Mouse (Mus musculus) kidney, adult 9 months (tissue): ENCODE measurements around the gene Adamts12.

Experiments
- DNase-seq: peaks from one replicate; pipeline ENCODE4 v3.0.0; 2022

The Adamts12 gene

DNA sequence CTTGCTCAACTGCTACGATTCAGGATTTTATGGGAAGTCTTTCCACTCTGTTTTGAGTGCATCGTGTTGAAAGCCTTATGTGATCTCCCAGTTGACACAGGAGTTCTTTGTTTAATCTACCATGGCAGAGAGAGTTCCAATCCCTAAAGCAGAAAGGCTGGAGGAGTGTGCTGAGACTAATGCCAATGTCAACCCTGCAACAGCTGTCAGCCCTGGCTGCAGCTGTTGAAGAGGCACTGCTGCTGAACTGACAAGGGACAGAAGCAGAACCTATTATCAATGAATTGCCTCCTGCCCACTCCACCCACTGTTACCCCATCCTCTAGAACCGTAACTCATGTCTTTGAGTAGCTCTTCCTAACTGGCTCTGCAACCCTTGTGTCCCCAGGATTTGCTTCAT is 101.3 kb downstream of the Adamts12 start:
- no peak for DNase-seq

DNA sequence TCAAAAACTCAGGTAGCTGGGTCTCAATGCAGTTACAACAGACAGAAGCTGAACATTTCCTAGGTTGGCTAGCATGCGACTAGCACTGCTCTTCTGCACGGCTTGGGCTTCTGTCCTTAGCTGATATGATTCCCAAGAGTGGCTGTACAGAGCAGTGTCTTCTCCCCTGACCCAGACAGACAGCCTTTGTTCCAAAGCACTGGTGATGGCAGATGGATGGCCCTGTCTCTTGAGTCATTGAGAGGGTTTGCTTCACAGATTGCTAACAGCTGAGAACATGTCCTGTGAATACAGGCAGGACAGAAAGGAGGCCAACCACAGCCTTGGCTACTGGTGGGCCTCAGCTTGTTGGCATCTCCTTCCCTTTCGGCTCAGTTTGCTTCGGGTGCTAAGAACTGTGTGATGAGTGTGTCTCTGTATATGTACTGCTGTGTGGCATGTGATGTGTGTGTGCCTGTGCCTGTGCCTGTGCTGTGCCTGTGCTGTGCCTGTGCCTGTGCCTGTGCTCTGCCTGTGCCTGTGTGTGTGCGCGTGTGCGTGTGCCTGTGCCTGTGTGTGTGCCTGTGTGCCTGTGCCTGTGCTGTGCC is 109.4 kb downstream of the Adamts12 start:
- DNase-seq = no peak

DNA sequence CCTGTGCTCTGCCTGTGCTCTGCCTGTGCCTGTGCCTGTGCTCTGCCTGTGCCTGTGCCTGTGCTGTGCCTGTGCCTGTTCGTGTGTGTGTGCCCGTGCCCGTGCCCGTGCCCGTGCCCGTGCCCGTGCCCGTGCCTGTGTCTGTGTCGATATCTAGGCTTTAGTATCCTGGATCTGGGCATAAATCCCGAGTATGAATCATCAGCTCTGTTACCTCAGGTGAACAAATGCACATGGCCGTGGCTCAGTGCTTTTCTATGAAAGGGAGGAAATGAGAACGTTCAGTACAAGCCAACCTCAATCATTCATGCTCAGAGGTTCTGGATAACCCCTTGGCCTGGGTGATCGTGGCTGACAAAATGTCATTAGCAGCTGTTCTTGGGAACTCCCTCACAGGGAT is 110.3 kb downstream of the Adamts12 start:
- no peak for DNase-seq

DNA sequence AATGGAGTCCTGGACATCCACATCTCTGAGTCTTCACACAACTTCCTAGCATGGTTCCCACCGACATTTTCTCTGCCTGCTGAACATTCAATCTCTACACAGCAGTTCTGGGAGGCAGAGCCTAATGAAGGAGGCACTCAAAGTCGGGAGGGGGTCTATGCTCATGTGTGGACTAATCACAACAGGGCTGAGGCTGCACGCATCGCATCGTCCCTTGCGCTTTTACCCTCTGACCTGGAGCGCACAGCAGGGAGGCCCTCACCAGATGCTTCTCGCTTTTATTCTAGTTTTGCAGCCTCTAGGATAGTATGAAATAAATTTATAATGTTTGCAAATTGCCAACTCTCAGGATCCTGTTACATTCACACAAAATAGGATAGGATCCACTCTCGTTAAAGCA is 112.9 kb downstream of the Adamts12 start:
- no peak for DNase-seq

DNA sequence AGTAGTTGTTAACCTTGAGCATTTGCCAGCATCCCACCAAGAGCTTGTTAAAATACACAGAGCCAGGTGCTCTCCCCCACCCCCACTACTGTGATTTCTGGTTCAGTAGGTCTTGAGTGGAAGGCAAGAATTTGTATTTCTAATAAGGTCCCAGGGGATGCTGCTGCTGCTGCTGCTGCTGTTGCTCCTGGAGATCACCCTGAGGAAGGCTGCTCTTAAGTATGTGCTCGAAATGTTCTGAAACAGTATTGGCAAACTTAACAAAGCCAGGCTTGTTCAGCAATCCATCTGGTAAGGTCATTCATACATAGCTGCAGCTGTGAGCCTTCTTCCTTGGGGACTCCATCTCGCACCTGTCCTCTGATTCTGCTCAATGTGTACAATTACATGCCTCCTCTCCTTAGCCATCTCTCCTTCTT is 115.2 kb downstream of the Adamts12 start:
- DNase-seq = no peak

DNA sequence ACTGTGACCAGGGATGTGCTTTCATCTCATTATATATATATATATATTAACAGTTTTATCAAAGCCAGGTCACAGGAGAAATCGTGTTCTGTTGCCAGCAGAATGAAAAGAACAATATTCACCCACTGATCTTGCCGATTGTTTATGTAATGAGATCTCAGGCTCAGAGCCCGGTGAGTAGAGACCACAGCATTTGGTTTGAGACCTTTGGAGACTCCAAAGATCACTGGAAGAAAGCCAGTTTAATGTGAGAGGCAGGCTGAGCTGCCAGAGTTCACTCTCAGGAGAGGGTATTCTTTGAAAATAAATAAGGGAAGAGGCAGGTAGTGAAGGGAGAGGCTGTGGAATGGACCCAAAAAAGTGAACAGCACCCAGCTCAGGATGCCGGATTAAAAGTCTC is 122.1 kb downstream of the Adamts12 start:
- DNase-seq = peak; percentile 73

DNA sequence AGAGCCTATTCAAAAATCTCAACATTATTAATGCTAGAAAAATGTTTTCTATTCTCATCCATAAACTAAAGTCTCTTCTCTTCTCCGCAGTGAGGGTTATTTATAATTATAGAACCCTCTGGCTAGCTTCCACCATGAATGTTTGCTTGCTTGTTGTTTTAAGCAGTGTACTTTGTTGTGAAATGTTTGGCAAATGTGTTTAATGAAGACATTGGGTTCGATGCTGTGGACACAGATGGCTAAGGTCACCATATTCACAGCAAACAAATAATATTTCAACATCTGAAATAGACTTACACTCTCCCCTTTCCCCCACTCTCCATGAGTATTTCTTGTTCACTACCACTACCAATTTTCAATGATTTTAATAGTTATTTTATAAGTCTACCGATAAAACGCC is 125.9 kb downstream of the Adamts12 start:
- no peak for DNase-seq

DNA sequence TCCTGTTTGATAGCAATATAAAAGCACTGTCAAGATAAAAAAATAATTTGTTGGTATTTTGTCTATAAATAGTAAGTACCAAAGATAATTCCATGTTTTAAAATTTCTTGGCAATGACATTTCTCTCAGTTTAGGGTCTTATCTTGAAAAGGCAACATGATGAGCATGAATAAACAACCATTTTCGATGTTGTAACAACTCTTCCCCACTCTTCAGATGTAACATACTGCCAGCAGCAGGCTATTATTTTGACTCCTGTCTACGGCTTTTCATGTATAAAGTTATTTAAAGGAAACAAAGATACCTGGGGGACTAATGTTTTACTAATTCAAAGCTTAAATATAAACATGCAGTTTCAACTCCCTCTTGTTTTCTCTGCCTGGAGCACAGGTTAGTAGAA is 128.2 kb downstream of the Adamts12 start:
- no peak for DNase-seq

DNA sequence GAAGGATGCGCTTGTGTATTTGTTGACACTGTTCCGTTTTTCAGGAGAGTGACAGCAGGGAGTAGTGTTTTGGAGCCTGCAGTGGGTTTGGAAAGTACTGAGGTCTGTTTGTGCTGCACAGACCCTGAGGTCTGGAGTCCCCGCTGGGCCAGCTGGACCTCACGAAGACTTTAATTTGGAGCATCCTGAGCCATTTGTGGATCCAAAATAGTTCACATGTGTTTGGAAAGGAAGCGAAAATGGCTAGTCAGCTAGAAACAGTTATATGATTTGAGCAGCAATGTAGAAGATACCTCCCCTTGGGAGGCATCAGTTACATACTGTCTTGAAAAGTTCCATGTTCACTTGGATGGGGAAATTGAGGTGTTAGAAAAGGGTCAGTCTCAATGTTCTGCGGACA is 132.5 kb downstream of the Adamts12 start:
- DNase-seq = no peak

DNA sequence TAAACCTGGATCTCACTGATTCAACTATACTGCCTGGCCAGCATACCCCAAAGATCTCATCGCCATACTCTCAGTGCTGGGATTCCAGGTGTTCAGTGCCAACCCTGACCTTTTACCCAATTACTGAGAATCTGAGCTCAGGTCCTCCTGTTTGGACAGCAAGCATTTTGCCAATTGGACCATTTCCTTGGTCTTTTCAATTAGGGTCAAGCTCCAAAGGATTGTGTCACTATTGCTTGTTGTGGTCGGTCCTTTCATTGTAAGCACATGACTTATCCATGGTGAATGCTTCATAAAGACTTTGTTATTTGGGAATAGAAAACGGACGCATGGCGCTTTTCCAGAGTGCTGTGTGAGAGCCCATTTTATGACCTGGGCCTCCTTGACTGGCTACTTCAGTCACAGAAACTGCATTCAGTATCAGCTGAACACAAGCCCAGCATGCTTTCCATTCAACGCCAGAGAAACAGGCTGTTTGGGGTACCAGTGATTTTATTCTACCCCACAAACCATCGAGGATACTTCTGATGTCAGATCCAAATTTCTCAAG is 133.7 kb downstream of the Adamts12 start:
- no peak for DNase-seq

DNA sequence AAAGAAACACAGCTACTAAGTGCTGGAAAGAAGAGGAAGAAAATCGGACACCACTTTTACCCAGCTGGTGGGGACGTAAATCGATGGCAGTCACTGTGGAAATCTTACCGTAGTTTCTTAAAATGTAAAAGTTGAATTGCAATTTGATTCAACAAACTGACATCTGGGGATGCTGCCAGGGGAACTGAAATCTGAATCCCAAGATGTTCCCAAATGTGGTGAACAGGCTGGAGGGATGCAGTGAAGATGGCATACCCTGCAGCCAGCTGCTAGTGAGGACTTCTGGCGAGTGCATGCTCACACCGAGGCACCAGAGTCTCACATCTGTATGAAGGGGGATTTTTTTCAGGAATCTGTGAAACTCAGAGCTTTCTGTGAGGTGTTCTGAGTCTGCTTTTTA is 138.5 kb downstream of the Adamts12 start:
- no peak for DNase-seq

DNA sequence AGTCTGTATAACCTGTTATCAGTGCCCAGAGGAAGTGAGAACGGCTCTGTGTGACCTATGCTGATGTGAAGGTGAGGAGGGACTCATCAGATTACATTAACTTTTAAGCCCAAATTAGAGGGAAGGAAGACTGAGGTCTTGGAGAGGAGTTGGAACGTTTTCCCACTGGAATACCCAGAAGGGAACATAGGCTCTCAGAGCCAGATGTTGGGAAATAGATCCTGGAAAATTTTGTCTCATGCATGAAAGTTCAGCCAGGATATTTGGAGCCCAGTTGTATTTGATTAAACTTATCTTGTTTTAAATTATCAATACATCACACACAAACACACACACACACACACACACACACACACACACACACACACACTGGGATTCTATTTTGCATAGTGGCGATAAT is 140.3 kb downstream of the Adamts12 start:
- DNase-seq = no peak

DNA sequence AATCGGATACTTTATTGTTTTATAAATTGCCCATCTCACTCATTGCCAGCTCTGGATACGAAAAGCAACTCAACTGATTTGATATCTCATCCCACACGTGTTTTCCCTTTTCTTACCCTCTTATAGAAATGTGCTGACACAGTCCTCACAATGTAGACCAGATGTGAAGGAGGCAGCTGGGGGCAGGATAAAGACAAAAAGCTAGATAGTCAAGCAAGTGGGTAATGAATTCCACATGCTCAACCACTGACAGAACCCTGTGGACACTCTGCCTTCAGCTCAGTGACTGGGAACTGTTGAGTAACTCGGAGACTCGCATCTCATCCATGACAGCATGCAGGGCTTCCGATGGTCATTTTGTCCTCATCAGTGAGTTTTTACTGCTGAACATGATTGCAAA is 146.4 kb downstream of the Adamts12 start:
- DNase-seq = no peak

DNA sequence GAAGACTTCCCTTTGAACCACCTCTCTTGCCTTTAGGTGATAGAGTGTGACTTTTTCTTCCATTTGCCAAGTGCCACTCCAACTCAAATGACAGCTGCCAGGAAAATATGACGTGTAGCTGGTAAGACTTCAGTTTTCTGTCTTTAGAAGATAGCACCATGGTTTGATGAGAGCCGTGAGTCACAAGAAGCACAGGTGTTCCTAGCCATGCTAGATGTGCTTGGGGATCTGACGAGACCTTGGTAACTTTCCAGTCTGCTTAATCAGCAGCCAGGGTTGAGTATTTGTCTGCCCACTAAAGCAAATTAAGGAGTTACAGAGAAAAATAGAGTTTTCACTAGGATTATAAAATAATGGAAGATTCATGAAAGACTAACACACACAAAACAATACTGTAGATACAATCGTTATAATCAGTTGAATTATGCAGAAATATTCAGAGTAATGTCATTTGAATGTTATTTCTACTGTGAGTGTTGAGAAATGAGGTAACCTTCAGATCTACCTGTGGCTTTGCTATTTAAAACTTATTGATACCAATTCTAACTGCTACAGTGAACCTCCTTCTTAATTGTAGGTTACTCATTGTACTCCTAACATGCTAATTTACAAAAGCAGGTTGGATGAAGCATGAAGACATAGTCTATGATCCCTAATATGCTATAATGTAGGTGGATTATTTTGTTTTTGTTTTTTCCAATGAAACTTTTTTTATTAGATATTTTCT is 169.5 kb downstream of the Adamts12 start:
- no peak for DNase-seq

DNA sequence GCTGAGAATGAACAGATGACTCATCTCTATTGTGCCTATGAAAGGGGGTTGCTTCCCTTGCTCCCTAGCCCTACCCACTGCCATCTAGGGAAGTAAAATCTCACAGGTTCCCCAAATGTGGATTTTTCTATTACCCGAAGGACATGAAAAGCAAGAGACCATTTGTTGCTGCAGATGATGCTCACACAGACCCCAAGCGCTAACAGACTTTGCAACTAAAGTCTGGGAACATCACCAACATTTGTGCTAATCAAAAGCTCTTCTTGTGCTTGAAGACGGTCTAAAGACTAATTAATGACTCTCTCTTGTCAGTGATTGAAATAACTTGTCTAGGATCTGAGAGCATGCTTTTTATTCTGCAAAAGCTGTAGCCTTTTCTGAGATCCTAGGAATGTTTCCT is 175.8 kb downstream of the Adamts12 start:
- DNase-seq = no peak

DNA sequence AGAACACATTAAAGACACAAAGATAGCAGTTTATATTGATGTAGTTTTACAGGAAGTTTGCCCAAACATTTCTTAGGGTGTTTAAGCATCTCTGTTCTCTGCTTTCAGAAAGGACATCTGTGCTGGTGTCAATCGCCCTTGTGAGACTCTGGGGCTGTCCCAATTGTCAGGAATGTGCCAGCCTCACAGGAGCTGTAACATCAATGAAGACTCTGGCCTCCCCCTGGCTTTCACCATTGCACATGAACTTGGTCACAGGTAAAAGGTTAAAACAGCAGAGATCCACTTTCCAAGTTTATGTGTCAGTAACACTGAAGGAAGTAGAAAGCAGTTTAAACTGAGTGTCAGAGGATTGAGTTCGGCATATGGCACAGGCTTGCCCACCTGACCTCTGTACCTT is 176.7 kb downstream of the Adamts12 start:
- DNase-seq = no peak

DNA sequence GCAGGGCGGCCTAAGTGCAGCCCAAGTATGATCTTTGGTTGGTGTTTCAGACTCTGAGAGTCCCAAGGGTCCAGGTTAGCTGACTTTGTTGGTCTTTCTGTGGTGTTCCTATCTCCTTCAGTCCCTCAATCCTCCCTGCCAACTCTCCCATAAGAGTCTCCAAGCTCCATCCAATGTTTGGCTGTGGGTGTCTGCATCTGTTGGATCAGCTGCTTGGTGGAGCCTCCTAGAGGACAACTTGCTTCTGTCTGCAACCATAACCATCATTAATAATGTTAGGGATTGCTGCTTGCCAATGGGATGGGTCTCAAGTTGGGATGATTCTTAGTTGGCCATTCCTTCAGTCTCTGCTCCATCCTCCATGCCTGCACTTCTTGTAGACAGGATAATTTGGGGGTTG is 181.8 kb downstream of the Adamts12 start:
- no peak for DNase-seq

DNA sequence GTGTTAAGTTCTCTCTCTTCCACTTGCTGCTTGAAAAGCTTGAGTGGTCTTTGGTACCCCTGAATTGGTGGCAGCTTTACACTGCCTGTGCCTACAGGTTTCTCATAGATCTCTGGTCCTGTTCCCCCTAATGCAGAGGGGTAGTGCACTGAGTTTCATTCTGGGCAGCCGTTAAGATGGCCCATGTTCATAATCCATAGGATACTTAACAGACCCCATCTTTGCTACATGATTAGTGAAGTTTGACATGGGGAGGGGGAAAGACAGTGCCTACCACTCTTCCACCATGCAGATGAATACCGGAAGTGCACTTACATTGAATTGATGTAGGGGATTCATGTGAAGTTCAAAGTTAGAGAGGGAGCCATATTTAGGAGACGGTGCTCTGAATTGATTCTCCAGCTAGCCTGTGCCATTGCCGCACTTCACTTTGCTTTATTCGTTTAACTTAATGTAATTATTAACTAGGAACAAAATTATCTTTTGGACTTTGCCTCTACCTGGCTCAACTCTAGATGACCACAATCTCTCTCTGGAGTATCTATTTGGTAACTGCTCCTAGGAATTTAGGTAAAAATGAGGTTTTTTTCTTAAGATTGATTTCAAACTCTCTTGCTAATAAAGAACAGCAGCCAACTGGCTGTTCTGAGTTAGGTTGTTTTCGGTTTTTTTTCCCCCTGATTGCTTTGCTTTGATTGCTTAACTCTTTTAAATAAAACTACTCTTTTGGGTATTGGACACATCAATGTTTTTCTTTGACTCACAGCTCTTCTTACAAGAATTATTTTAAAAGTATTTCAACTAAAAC is 214.9 kb downstream of the Adamts12 start:
- peak; percentile 29 for DNase-seq

DNA sequence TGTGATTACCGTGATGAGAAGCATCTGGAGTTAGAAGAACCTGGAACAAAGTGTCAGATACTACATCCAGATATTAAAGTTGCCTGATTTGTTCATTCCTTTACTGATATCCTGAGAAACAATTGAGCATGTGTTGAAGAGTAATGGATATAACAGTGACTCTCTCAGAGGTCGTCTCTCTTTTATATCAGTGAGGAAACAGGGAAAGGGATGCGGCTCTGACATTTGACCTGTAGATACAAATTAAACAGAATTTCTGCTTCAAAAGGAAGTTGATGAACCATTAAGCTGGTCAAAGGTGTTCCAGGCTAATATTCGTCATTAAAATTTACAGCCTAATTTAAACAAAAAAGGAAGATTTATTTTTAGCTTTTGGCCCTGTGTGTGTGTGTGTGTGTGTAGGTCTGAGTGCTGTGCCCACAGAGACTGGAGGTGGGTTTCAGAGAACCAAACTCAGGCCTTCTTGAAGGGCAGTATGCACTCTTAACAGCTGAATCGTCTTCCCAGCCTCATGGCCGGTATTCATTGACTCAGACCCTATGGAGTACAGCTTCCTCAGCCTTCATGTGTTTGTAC is 216.2 kb downstream of the Adamts12 start:
- DNase-seq = peak; percentile 5

DNA sequence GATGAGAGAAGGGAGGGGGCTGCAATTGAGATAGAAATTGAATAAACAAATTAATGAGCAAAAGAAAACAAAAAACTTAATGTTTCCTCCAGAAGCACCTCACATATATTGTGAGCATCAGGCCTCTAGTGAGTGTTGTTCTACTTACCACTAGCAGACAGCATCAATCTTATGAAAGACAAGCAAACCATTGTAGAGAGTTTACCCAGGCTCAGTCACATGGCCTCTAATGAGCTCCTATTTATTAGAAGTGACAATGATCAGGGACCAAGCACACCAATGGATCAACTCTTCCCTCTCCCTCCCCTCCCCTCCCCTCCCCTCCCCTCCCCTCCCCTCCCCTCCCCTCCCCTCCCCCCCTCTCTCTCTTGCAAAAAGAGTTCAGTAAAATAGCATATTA is 218.6 kb downstream of the Adamts12 start:
- DNase-seq = no peak

DNA sequence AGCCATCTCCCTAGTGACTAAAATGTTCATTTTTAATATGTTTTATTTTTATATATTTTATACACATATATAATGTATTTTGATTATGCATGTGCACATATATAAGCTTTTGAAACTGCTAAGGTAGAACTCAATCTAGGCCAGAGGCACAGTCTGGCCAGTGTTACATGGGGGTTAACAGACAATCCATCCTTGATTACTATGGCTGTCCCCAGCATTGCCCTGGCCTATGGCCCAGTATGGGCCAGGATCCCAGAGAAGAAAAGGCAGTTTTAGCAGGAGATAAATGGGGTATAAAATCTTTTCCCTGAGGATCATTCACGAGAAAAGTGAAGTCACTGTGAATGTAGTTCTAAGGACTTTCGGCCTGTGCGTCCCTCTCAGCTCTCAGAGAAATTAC is 223.2 kb downstream of the Adamts12 start:
- DNase-seq = no peak

DNA sequence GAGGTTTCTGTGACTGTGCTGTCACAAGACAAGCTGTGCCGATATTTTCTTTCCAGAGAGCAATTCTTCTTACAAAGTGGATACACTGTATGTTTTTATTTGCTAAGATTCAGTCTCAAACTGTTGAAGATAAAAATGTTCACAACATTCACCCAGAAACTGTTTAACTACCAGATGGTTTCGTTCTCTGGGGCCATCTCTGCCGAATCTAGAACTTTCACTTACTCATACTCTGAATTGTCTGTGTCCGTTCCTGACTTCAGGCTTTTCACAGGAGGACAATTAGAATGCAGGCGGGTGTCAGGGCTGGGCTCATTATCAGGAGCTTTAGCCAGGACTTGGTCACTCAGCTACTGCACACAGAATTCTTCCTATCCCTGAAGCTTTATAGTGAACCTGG is 227.7 kb downstream of the Adamts12 start:
- no peak for DNase-seq

DNA sequence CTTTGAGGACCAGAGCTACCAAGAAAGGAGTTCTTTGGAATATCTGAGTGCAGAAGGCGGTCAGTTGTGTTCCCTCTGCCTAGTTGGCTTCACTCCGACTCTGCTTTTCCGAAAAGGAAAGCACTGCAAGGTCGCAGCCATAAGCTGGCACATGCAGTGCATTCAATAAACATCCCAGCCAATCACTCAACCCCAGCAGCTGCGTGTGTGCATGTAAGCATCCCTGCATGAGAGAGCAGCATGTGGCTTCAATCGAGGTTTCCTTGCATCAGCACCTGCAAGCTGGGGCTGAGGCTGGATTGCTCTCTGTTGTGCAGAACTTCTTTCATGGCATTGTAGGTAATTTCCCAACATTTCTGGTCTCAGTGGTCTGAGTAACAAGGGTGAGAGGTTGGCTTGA is 230.4 kb downstream of the Adamts12 start:
- no peak for DNase-seq

DNA sequence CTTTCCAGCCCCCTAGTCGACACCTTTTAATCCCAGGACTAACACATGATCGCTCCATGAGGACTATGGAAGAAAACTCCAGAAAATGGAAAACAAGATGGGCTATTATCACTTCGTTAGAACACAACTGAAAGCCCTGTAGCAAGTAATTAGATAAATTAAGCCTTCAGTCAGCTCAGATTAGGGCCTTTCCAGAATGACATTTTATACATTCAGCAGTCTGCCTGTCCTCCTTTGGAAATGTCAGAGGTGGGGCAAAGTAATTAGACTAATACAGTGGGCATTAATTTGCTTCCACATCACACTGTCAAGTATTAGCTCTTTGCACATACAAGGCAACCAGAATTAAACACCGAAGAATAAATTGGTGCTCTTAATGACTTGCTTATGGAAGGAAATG is 233.4 kb downstream of the Adamts12 start:
- no peak for DNase-seq
